Mouse (Mus musculus) small intestine, adult 2 months (tissue): ENCODE data around the gene Wdr63.

Experiments
- CTCF ChIP-seq: fragments of 200-500 bp; IDR thresholded peaks from 2 replicates; pipeline ENCODE4 v1.5.1; 2012; ENCODE audit warnings: low read depth, mild to moderate bottlenecking, control low read depth, inconsistent platforms, low read length, moderate library complexity, mixed read lengths; ENCODE audit not compliant: insufficient replicate concordance, insufficient read length; ENCODE audit errors: extremely low read depth
- POLR2A ChIP-seq: fragments of 200-500 bp; IDR thresholded peaks from 2 replicates; pipeline ENCODE4 v1.6.1; 2012; ENCODE audit warnings: low read depth, mild to moderate bottlenecking, control low read depth, inconsistent platforms, low read length, moderate library complexity

- TF ChIP-seq POLR2A = no peak
- TF ChIP-seq CTCF = no peak
Observed at GRCm38 (mm10) chr3:146146131-146146530, 38.2 kb upstream of the Wdr63 start.
